In the genomic region with DNA sequence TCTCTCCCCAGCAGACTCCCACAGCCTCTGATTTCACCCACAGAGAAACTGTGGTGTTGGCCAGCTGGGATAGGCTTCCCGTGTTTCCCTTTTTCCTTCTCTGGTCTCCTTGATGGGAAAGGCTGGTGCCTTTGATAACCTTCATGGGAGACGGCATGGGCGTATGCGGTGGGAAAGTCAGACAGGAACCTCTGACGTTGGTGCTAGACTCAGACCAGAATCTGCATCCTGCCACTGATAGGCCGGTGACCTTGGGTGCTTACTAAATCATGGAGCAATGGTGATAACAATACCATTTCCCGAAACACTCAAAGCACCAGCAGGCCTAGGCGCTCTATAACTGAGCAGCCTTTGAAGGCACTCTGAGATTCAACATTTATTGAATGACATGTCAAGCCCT, we compare ENCODE assay signal across 13 mouse cellular contexts. TPM values are rescaled to one million over a fixed set of nuclear protein-coding genes. Genes with fewer than 3 reads are reported as not detected.
DNase-seq lines count a peak whose midpoint lies in the region; ATAC-seq and TF ChIP-seq lines count a peak whose summit lies in the region.
"Had no signal": no experiment of that assay in that cellular context is flagged by ENCODE, and none has a peak within 500 bp of the region (broad histone marks: within the 10 kb centered on the region; RNA-seq: fewer than 3 reads in every experiment).

No protein-coding gene starts in this region.

- no peak overlapping the region for H3K4me3 ChIP-seq in lung, embryonic 14.5 days (ENCODE audit: low read depth, low read length)
- H3K4me3 ChIP-seq in lung, adult 2 months (replicated peaks; ENCODE audit: extremely low read depth, low read depth, low read length): no peak overlapping the region
- H3K4me3 ChIP-seq in heart, embryonic 14.5 days (ENCODE audit: control insufficient read depth in 1 of 2, insufficient read depth in 1 of 2, low read depth in 1 of 2, low read length in 2 of 2): no peak overlapping the region
- H3K4me3 ChIP-seq: embryonic facial prominence, embryonic 10.5 days; midbrain, embryonic 12.5 days; neural tube, embryonic 15.5 days had no signal

- ATAC-seq in lung, embryonic 14.5 days (ENCODE audit: insufficient read depth): peak; percentile 30
- ATAC-seq in heart, embryonic 14.5 days (ENCODE audit: insufficient number of reproducible peaks, insufficient read depth, low FRiP score, low read depth): peak; percentile 52
- ATAC-seq in megakaryocyte progenitor cell, adult 5-6 weeks (replicated peaks; ENCODE audit: poor library complexity): no peak
- ATAC-seq: activated CD4-positive, CD25-positive, alpha-beta regulatory T cell, adult 4 months had no signal

- H3K9ac ChIP-seq in lung, embryonic 14.5 days: no peak overlapping the region
- H3K9ac ChIP-seq in heart, embryonic 14.5 days (ENCODE audit: low read length): no peak overlapping the region
- H3K9ac ChIP-seq: midbrain, embryonic 12.5 days; neural tube, embryonic 15.5 days had no signal

- peaks cover 8% of the 10 kb centered on the region for H3K4me1 ChIP-seq in lung, embryonic 14.5 days (ENCODE audit: insufficient read depth)
- peaks cover 6% of the 10 kb centered on the region; the same call in 1 of the 2 replicates for H3K4me1 ChIP-seq in lung, adult 2 months (ENCODE audit: control insufficient read depth, insufficient read depth, low read length)
- H3K4me1 ChIP-seq in heart, embryonic 14.5 days (ENCODE audit: control insufficient read depth in 2 of 2, insufficient read depth in 2 of 2, low read length in 2 of 2): peaks cover 10 to 11% of the 10 kb centered on the region in 2 experiments
- H3K4me1 ChIP-seq: embryonic facial prominence, embryonic 10.5 days; midbrain, embryonic 12.5 days; neural tube, embryonic 15.5 days had no signal

- H3K27ac ChIP-seq in lung, embryonic 14.5 days (ENCODE audit: low read depth): peak overlapping the region; percentile 67; the same call in 1 of the 2 replicates
- peak overlapping the region; percentile 61 to 67 for H3K27ac ChIP-seq in heart, embryonic 14.5 days (replicated peaks in 1 of 2; ENCODE audit: control insufficient read depth in 1 of 2, insufficient read depth in 1 of 2, low read depth in 2 of 2, low read length in 2 of 2)
- H3K27ac ChIP-seq: embryonic facial prominence, embryonic 10.5 days; midbrain, embryonic 12.5 days; neural tube, embryonic 15.5 days had no signal

- no peak for TF ChIP-seq CTCF in lung, embryonic 14.5 days (IDR thresholded peaks at IDR 0.05; ENCODE audit: low read depth)
- no peak for TF ChIP-seq CTCF in lung, adult 2 months (IDR thresholded peaks at IDR 0.05; ENCODE audit: insufficient read depth, low read length)

- peak; percentile 46 for DNase-seq in lung, embryonic 14.5 days
- no peak for DNase-seq in lung, adult 2 months
- peak; percentile 52 for DNase-seq in kidney, postnatal 10 days
- DNase-seq in lung, postnatal 4 days: peak; percentile 55 to 68
- no peak for DNase-seq in thymus, postnatal 4 days
- DNase-seq: cerebellum, adult 11 months; left cerebral cortex, postnatal 4 days had no signal

- 59% methylated on average over 8 of the region's 8 CpGs for WGBS in lung, embryonic 14.5 days
- WGBS in lung, adult 2 months: 66% methylated on average over 8 of the region's 8 CpGs
- 47% methylated on average over 8 of the region's 8 CpGs for WGBS in heart, embryonic 14.5 days

- no peaks in the 10 kb centered on the region for H3K9me3 ChIP-seq in lung, embryonic 14.5 days (ENCODE audit: low read depth, low read length)
- H3K9me3 ChIP-seq in heart, embryonic 14.5 days (ENCODE audit: control insufficient read depth, low read length): no peaks in the 10 kb centered on the region
- H3K9me3 ChIP-seq: embryonic facial prominence, embryonic 10.5 days; midbrain, embryonic 12.5 days; neural tube, embryonic 15.5 days had no signal

- H3K36me3 ChIP-seq in lung, embryonic 14.5 days (ENCODE audit: insufficient read depth): peaks cover 14% of the 10 kb centered on the region
- H3K36me3 ChIP-seq in heart, embryonic 14.5 days (ENCODE audit: control insufficient read depth, insufficient read depth, low read length): peaks cover 29% of the 10 kb centered on the region

- no peak overlapping the region for H3K4me2 ChIP-seq in lung, embryonic 14.5 days
- H3K4me2 ChIP-seq in heart, embryonic 14.5 days (ENCODE audit: low read length): no peak overlapping the region
- H3K4me2 ChIP-seq: midbrain, embryonic 12.5 days; neural tube, embryonic 15.5 days had no signal

- TF ChIP-seq POLR2A in lung, adult 2 months (IDR thresholded peaks at IDR 0.05; ENCODE audit: borderline replicate concordance, extremely low read depth, low read depth, low read length): no peak

- H3K27me3 ChIP-seq in lung, embryonic 14.5 days (ENCODE audit: insufficient read depth, low read length): no peaks in the 10 kb centered on the region
- H3K27me3 ChIP-seq in heart, embryonic 14.5 days (ENCODE audit: control insufficient read depth, insufficient read depth, low read length): no peaks in the 10 kb centered on the region
- H3K27me3 ChIP-seq: midbrain, embryonic 12.5 days; neural tube, embryonic 15.5 days had no signal

RNA-seq across cellular contexts. Expression of gene Ift122, which starts 27.5 kb away (rescaled TPM):
- polyA plus RNA-seq in lung, embryonic 14.5 days (2014; fragmentation: Nextera tagmentation; extraction: Ambion mirVana): 22.2 and 25.6 TPM in 2 replicates
- 12.6 and 13.4 TPM in 2 replicates for polyA plus RNA-seq in lung, adult 2 months (2012; rRNA removed)
- polyA plus RNA-seq in heart, embryonic 14.5 days (2014; fragmentation: Nextera tagmentation; extraction: Ambion mirVana): 22.6 and 23.6 TPM in 2 replicates
- total RNA-seq in megakaryocyte progenitor cell, adult 5-6 weeks (2015): 1.7 and 1.8 TPM in 2 replicates
- 3.2 and 3.9 TPM in 2 replicates for total RNA-seq in megakaryocyte progenitor cell, adult 5-6 weeks (2017)

RNA-seq across cellular contexts. Expression of gene Mbd4, which starts 27.6 kb away (rescaled TPM):
- 17.1 and 20.1 TPM in 2 replicates for polyA plus RNA-seq in lung, embryonic 14.5 days (2014; fragmentation: Nextera tagmentation; extraction: Ambion mirVana)
- polyA plus RNA-seq in lung, adult 2 months (2012; rRNA removed): 1.3 and 2.5 TPM in 2 replicates
- 7.6 and 9.6 TPM in 2 replicates for polyA plus RNA-seq in heart, embryonic 14.5 days (2014; fragmentation: Nextera tagmentation; extraction: Ambion mirVana)
- 10.4 and 12.3 TPM in 2 replicates for total RNA-seq in megakaryocyte progenitor cell, adult 5-6 weeks (2015)
- 19.7 and 25.9 TPM in 2 replicates for total RNA-seq in megakaryocyte progenitor cell, adult 5-6 weeks (2017)

RNA-seq across cellular contexts. Expression of gene Efcab12, which starts 42.5 kb away (rescaled TPM):
- polyA plus RNA-seq in lung, embryonic 14.5 days (2014; fragmentation: Nextera tagmentation; extraction: Ambion mirVana): 0.80 and 0.87 TPM in 2 replicates
- polyA plus RNA-seq in lung, adult 2 months (2012; rRNA removed): 1.7 and 2.0 TPM in 2 replicates
- polyA plus RNA-seq in heart, embryonic 14.5 days (2014; fragmentation: Nextera tagmentation; extraction: Ambion mirVana): 0.42 and 0.47 TPM in 2 replicates
- 0.20 TPM in 2 replicates for total RNA-seq in megakaryocyte progenitor cell, adult 5-6 weeks (2015)
- total RNA-seq in megakaryocyte progenitor cell, adult 5-6 weeks (2017): 0.42 TPM in 1 of 2 replicates, not detected in the other

RNA-seq across cellular contexts. Expression of gene Rho, which starts 50.8 kb away (rescaled TPM):
- 0.09 and 0.18 TPM in 2 replicates for polyA plus RNA-seq in lung, embryonic 14.5 days (2014; fragmentation: Nextera tagmentation; extraction: Ambion mirVana)
- polyA plus RNA-seq in lung, adult 2 months (2012; rRNA removed): 1.0 and 1.3 TPM in 2 replicates
- polyA plus RNA-seq in heart, embryonic 14.5 days (2014; fragmentation: Nextera tagmentation; extraction: Ambion mirVana): 0.07 TPM in 1 of 2 replicates, not detected in the other
- total RNA-seq in megakaryocyte progenitor cell, adult 5-6 weeks (2015): 0.15 TPM in 1 of 2 replicates, not detected in the other
- total RNA-seq in megakaryocyte progenitor cell, adult 5-6 weeks (2017): 0.34 TPM in 1 of 2 replicates, not detected in the other
- polyA plus RNA-seq: activated CD4-positive, CD25-positive, alpha-beta regulatory T cell, adult 4 months; midbrain, embryonic 12.5 days had no signal

Comparison
In these comparisons a context has a peak if more than half of its experiments do, and no peak if none do; other contexts are left out.
1. DNase-seq: peak in lung, embryonic 14.5 days (single experiment), kidney, postnatal 10 days (single experiment) and lung, postnatal 4 days (2 of 2); none in lung, adult 2 months (single experiment) and thymus, postnatal 4 days (single experiment).